Mouse (Mus musculus): ENCODE results near the gene Ncam1. TPM values are rescaled to one million over a fixed set of nuclear protein-coding genes. Genes with fewer than 3 reads are reported as not detected.
A peak's percentile ranks its signal among the peaks of the same experiment; 100 is the strongest.

Gene Ncam1
- polyA plus RNA-seq, 1 experiment from 2014 or later, result 493 TPM

DNA sequence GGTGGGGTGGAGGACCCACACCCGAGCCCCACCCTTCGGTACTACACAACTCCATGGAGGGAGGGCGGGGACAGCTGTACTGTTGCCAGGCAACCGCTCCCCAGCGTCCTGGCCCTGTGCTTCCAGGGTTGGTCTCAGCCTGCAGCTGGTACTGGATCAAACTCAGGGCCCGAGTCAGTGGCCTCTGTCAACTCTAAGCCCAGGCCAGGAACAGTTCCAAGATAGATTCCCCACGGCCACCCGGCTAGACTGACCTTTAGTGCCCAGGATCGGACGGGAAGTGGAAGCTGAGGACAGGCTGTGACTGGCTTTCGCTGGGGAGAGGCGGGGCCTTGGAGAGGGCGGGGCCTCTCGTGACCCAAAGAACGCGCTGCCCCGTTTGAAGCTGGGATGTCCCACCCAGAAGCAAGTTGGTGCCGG lies 312.8 kb downstream of the Ncam1 start, which contains the start of gene Ttc12:
Gene Ttc12, minus strand, starts transcription at position 334 of the 420 bp plus-strand sequence.
- Histone ChIP-seq H3K4me1 (replicated peaks) (peaks cover 20% of the 10 kb centered on the region), H3K27ac (replicated peaks) (no peak within 1 kb of the TSS), H3K36me3 (no peaks in the 10 kb centered on the region), H3K4me2 (peak within 1 kb of the TSS; percentile 82), H3K27me3 (no peaks in the 10 kb centered on the region), H3K9ac (peak within 1 kb of the TSS; percentile 26), H3K4me3 (peak within 1 kb of the TSS; percentile 47), H3K9me3 (no peaks in the 10 kb centered on the region)
- peak; percentile 79 for ATAC-seq (ENCODE audit: low FRiP score, low read depth)
- 0% methylated on average over 17 of the region's 18 CpGs for WGBS

DNA sequence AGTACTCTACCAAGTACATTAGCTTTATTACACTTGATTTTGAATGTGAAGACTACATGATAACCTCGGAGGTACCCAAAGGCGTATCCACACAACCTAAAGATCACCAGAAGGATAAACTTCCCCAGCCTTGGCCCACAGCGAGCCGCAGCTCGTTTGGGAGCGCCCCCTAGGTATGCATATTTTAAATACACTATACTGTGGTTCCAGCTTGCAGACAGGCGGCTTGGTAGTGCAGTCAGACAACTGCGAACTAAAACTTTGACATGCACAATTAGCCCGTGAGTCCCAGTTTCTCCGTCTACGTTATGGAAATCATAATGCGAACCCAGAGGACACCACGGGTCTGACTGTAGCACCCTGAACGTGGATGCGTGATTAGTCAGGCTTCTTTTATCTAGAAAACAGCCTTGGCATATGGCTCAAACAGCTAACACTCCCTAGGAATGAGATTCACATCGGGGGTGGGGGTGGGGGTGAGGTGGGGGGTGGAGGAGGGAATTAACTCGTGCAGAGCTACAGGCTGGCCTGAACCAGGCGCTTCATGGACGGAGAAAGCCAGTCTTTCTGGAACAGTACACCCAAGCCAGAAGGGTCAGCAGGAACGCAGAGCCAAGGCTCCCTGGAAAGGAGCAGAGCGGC lies 313.4 kb downstream of the Ncam1 start:
- peak overlapping the region; percentile 26 for H3K9ac ChIP-seq
- H3K36me3 ChIP-seq, result no peaks in the 10 kb centered on the region
- H3K4me1 ChIP-seq (replicated peaks), result peaks cover 20% of the 10 kb centered on the region
- WGBS, result 4% methylated on average over 21 of the region's 21 CpGs
- no peak; the same call in 1 of the 2 replicates for ATAC-seq (ENCODE audit: low FRiP score, low read depth)
- peak overlapping the region; percentile 82 for H3K4me2 ChIP-seq
- no peaks in the 10 kb centered on the region for H3K27me3 ChIP-seq
- peak overlapping the region; percentile 47 for H3K4me3 ChIP-seq
- no peaks in the 10 kb centered on the region for H3K9me3 ChIP-seq
- no peak overlapping the region for H3K27ac ChIP-seq (replicated peaks)

DNA sequence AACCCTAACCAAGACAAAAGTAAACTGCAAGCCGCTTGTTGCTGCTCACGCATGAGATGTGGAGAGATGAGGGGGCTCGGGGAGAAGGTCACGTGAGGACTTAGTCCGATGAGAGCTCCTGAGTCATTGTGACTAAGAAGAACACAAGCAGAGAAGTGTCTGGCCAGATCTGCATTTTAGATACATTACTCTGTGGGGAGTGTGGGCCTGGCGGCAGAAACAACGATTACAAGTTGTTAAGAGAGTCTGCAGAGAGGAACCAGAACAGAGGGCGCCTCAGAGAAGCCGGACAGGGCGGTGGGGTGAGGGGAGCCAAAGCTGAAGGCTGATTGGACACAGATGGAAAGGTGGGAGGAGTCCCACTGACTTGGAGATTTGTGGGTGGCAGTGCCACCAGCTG lies 315.4 kb downstream of the Ncam1 start:
- H3K27ac ChIP-seq (replicated peaks), result no peak overlapping the region
- H3K4me1 ChIP-seq (replicated peaks), result peaks cover 12% of the 10 kb centered on the region
- H3K4me3 ChIP-seq, result no peak overlapping the region
- no peaks in the 10 kb centered on the region for H3K9me3 ChIP-seq
- peak overlapping the region; percentile 10; the same call in 1 of the 2 replicates for H3K4me2 ChIP-seq
- ATAC-seq (ENCODE audit: low FRiP score, low read depth), result no peak
- H3K9ac ChIP-seq, result no peak overlapping the region
- no peaks in the 10 kb centered on the region for H3K27me3 ChIP-seq
- H3K36me3 ChIP-seq, result no peaks in the 10 kb centered on the region
- WGBS, result 35% methylated on average over 10 of the region's 10 CpGs

DNA sequence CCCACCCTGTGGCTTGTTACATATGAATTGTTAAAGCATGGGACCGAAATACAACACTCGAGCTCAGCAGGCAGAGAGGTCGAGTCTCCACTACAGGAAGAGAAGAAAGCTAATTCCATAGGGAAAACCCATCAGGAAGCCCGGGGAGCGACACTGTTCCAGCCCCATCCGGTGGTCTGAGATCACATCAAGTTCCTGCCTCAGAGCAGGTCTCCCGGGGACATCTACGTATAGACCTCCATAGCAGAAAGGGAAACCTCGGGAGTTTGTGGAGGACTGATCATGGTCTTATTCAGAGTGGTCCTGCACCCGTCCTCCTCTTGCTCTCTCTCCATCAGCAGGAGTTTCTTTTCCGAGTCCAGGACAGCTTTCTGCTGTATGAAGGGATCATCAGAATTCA lies 326.6 kb downstream of the Ncam1 start:
- Histone ChIP-seq H3K27ac (replicated peaks) (no peak overlapping the region), H3K4me1 (replicated peaks) (no peaks in the 10 kb centered on the region), H3K9ac (no peak overlapping the region), H3K36me3 (no peaks in the 10 kb centered on the region), H3K27me3 (no peaks in the 10 kb centered on the region), H3K4me2 (no peak overlapping the region), H3K9me3 (no peaks in the 10 kb centered on the region), H3K4me3 (no peak overlapping the region)
- no peak for ATAC-seq (ENCODE audit: low FRiP score, low read depth)
- WGBS, result 84% methylated on average over 11 of the region's 11 CpGs

DNA sequence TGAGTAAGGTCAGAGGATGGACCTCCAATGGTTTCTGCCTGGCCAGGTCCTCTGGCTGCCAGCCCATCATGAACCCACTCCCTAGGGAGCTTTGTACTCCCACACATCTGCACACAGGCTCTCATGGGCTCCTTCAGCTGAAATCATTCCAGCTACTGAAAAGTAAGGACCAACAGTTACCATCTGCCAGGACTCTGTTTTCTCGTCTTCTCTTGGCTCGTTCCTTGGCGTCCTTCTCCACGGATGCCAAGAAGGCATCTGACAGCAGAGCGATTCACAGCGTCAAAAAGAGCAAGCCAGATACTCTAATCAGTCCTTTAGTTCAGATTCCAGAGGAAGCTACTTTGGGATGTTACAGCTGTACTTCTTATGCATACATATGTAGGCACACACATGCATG lies 327.8 kb downstream of the Ncam1 start:
- Histone ChIP-seq H3K4me1 (replicated peaks) (no peaks in the 10 kb centered on the region), H3K9ac (no peak overlapping the region), H3K9me3 (no peaks in the 10 kb centered on the region), H3K27ac (replicated peaks) (no peak overlapping the region), H3K36me3 (no peaks in the 10 kb centered on the region), H3K4me3 (no peak overlapping the region), H3K27me3 (no peaks in the 10 kb centered on the region), H3K4me2 (no peak overlapping the region)
- WGBS, result 65% methylated on average over 6 of the region's 6 CpGs
- ATAC-seq (ENCODE audit: low FRiP score, low read depth), result no peak

DNA sequence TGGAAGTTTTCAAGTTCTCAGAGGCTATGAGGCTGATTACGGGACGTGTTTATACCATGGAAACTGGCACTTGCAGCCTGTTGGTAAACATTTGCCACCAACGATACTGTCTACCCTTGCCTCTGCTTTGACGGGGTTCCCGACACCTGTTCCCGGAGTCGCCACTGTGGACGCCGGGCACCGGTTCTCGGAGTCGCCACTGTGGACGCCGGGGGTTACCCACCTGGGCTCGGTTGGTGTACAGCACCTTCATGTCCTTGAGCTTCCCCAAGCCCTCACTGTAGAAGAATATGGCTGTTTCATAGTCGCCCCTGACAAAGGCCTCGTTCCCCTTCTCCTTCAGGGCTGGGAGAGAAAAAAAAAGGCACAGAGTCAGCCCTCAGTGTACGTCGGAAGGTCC lies 328.7 kb downstream of the Ncam1 start:
- WGBS, result 95% methylated on average over 19 of the region's 19 CpGs
- H3K4me1 ChIP-seq (replicated peaks), result no peaks in the 10 kb centered on the region
- no peaks in the 10 kb centered on the region for H3K9me3 ChIP-seq
- no peak for ATAC-seq (ENCODE audit: low FRiP score, low read depth)
- no peak overlapping the region for H3K4me2 ChIP-seq
- H3K36me3 ChIP-seq, result no peaks in the 10 kb centered on the region
- no peak overlapping the region for H3K9ac ChIP-seq
- H3K27me3 ChIP-seq, result no peaks in the 10 kb centered on the region
- no peak overlapping the region for H3K27ac ChIP-seq (replicated peaks)
- H3K4me3 ChIP-seq, result no peak overlapping the region

DNA sequence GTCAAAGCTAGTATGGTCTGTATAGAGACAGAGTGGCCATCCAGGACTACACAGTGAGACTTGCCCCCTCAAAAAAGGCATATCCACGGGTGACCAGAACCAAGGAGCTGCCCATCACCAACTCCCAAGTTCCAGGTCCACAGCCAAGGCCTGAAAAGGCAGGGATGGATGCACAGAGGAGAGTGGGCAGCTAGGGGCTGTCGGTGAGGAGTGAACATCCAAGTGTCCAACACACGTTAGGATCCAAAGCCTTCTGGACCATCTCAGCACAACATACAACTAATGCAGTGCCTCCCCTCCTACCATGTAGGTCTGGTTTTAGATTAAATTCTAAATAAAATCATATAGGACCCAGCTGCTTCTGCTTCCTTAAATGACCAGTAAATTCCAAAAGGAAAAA lies 342.6 kb downstream of the Ncam1 start:
- H3K27ac ChIP-seq (replicated peaks), result no peak overlapping the region
- H3K4me3 ChIP-seq, result no peak overlapping the region
- H3K9ac ChIP-seq, result no peak overlapping the region
- H3K36me3 ChIP-seq, result no peaks in the 10 kb centered on the region
- H3K27me3 ChIP-seq, result no peaks in the 10 kb centered on the region
- H3K4me1 ChIP-seq (replicated peaks), result no peaks in the 10 kb centered on the region
- no peaks in the 10 kb centered on the region for H3K9me3 ChIP-seq
- no peak for ATAC-seq (ENCODE audit: low FRiP score, low read depth)
- no peak overlapping the region for H3K4me2 ChIP-seq
- 88% methylated on average over 3 of the region's 3 CpGs for WGBS

DNA sequence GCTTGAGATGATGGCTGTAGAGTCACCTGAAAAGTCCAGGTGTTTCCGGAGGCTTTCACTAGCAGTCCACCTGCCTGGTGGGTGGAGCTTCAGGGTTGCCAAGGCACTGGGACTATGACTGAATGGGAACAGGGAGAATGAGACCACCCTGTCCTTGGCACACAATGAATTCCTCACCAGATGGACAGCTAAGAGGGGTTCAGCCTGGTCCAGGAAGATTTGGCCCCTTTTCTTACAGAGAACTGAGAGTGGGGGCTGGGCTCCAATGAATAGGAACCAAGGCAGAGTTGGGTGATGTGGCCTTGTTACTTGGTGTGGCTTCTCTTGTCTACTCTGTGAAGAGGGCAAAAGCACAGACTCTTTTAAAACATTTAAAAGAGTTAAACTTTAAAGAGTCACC lies 346.3 kb downstream of the Ncam1 start:
- Histone ChIP-seq H3K27ac (replicated peaks) (no peak overlapping the region), H3K9ac (no peak overlapping the region), H3K4me3 (no peak overlapping the region), H3K9me3 (no peaks in the 10 kb centered on the region), H3K36me3 (no peaks in the 10 kb centered on the region), H3K4me1 (replicated peaks) (no peaks in the 10 kb centered on the region), H3K27me3 (no peaks in the 10 kb centered on the region), H3K4me2 (no peak overlapping the region)
- 95% methylated on average over 1 of the region's 1 CpGs for WGBS
- no peak for ATAC-seq (ENCODE audit: low FRiP score, low read depth)
